Mouse (Mus musculus) right cerebral cortex, adult 2 months (tissue): ENCODE measurements at regions not wholly inside any gene's neighbourhood (a gene's known extent, or its start where the extent isn't known, plus 50 kb on each side); places are given as distances from the start of the nearest gene placed in this dataset.
A peak's percentile ranks its signal among the peaks of the same experiment; 100 is the strongest.

Experiments used
- DNase-seq, 2 experiments: peaks; one replicate each; pipeline ENCODE4 v3.0.0; 2021 to 2022; ENCODE audit warnings: low spot score in 2 of 2

DNA sequence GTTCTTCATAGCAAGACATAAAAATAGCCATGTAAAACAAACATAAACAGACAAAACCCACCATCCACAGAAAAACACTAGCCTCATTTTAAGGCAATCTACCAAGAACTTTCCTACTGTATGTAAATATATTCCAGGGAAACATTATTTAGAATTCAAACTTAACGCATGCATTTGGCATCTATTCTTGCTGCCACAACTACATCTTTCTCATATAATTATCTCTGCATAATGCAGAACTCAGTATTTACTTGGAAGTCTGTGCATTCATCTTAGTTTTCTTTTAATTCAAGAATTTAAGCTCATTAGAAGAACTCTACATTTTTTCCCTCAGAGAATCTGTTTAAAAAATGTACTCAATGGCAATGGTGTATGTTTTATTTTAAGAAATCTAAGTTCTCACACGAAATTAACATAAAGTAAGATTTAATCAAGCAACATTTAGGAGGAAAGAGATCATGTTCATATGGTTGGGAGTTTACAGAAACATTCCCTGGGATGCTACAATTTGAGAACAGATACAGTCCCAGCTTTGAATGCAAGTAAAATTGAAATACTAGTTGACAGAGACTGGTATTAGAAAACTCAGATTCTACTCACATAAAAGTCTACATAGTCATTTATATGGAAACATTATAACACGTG lies 1114.7 kb downstream of the Sorcs1 start:
- no peak for DNase-seq

DNA sequence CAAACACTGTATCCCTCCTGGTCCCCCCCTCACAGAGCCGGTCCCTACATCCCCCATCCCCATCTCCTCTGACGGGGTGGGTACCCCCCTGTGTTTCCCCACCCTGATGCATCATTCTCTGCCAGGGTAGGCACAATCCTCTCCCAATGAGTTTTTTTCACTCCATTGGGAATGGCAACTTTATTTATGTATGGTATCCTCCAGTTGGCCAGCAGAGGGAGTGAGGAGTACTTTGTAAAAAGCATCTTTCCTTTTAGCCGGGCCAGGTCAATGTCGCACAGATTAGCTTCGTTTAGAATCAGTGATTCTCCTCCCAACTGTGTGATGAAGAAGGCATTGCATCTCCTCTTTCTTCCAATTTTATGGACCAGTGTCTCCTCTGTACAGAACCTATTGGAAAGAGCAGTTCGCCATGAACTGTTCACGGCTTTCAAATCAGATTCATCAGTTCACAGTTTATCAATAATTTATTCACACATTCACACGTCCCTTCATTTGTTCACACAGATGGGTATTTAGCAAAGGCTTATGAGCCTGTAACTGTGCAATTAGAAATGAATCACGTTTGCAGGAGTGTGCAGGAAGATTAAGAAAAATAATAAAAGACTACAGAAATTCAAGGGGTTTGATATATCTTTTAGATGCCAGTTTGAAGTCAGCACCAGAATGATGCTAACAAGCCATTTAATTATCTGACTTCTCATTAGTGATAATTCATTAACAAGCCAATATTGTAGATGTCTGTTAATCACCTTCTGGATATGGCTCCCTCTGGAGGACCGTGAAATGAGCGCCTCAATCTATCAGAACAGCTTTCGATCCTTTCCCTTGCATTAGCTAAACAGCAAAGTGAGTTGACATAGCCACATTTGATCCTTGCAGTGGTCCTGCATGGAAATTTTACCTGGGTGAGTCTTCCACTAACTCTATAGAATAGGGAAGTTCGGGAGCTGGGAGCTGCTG lies 1138.7 kb downstream of the Sorcs1 start:
- peak; percentile 52 to 59 for DNase-seq
